Mouse (Mus musculus): ENCODE data around the gene Kptn. TPM values are rescaled to one million over a fixed set of nuclear protein-coding genes. Genes with fewer than 3 reads are reported as not detected.

The Kptn gene
- polyA plus RNA-seq, 1 experiment from 2014 or later: 8.6 TPM

DNA sequence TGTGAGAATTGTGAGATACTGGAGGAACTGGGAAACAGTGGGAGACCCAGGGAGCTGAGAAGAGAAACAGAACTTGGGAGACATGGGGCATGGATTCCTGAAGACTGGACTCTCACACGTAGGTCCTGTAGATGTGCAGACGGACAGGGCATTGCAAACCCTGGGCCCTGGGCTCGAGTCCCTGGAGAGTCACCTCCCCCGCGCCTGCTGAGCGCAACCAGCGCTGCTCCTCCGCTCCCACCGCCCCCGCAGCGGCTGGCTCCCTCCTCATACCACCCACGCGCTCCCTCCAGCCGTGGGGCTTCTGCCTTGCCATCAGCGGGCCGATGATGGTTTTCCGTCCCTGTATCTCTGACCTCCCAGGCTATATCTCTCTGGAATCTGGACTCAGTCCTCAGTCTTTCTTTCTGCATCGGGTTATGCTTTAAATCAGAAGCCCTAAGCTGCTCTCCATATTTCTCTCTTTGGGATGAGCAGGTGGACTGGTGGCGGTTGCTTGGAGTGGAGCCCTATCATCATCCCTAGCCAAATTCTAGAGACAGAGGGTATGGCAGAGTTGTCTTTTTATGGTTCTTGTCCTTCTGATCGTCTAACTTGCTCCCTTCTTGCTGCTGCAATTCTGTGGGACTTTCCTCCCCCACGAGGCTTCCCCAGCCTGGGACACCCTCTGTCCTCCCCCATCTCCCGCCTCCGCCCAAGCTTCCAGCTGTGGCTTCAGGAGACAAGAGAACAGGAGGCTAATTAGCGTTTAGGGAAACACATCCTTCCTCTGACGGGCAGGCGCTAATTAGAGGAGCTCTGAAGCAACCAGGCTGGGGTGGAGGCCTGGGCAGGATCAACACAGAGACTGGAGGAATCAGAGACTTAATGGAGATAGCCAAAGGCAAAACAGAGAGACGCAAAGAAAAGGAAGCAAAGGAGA lies 27.1 kb downstream of the Kptn start:
- Histone ChIP-seq H3K9me3 (replicated peaks) (no peaks in the 10 kb centered on the region), H3K4me1 (replicated peaks) (no peaks in the 10 kb centered on the region), H3K4me2 (no peak overlapping the region), H3K27ac (replicated peaks) (no peak overlapping the region), H3K4me3 (replicated peaks) (no peak overlapping the region), H3K9ac (no peak overlapping the region), H3K27me3 (peaks cover 29% of the 10 kb centered on the region), H3K36me3 (replicated peaks) (no peaks in the 10 kb centered on the region)
- WGBS (ENCODE audit: insufficient replicate concordance): 22% methylated on average over 27 of the region's 27 CpGs
- ATAC-seq (ENCODE audit: insufficient read depth): no peak

DNA sequence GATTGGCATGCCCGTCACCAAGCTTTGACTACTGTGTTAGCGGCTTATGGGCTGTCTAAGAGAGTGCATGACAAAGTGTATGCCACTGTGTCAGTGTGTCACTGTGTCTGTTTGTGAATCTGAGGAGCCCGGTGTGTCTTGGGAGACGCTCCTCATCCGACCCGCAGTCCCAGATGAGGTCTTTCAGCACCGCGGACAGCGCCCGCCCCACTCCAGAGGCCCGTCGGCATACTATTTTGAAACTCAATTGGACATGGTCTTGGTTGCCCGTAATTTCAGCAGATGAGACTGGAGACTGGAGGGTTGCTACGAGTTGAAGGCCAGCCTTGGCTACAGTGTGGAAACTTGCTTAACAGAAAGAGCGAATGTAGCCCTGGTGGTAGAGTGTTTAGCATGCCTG lies 27.9 kb downstream of the Kptn start:
- 8% methylated on average over 15 of the region's 15 CpGs for WGBS (ENCODE audit: insufficient replicate concordance)
- H3K9ac ChIP-seq: no peak overlapping the region
- ATAC-seq (ENCODE audit: insufficient read depth): no peak

DNA sequence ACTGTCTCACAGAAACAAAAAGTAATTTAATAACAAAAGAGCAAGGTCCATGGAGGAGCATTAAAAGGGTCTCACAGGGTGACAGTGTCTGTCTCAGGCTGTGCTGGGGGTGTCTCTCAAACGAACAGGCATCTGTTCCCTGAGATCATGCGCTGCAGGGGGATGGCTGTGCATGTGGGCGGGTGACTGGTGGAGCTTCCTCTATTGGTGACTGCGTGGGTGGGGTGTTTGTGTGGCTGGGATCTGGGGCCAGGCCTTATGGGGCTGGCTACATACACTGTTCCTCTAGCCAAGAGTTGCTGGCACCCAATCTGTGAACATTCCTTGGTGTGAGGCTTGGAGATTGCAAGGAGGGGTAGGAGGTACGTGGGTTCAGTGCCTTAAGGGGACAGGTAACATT lies 29.5 kb downstream of the Kptn start:
- Histone ChIP-seq H3K9me3 (replicated peaks) (no peaks in the 10 kb centered on the region), H3K4me2 (no peak overlapping the region), H3K27me3 (peaks cover 36% of the 10 kb centered on the region), H3K36me3 (replicated peaks) (no peaks in the 10 kb centered on the region), H3K27ac (replicated peaks) (no peak overlapping the region), H3K9ac (no peak overlapping the region), H3K4me3 (replicated peaks) (no peak overlapping the region), H3K4me1 (replicated peaks) (no peaks in the 10 kb centered on the region)
- no peak for ATAC-seq (ENCODE audit: insufficient read depth)
- 32% methylated on average over 5 of the region's 5 CpGs for WGBS (ENCODE audit: insufficient replicate concordance)

More for the DNA sequence above, 27.9 kb downstream of the Kptn start:
- Histone ChIP-seq H3K9me3 (replicated peaks) (no peaks in the 10 kb centered on the region), H3K4me2 (no peak overlapping the region), H3K4me3 (replicated peaks) (no peak overlapping the region), H3K27me3 (peaks cover 34% of the 10 kb centered on the region), H3K4me1 (replicated peaks) (no peaks in the 10 kb centered on the region), H3K27ac (replicated peaks) (no peak overlapping the region), H3K36me3 (replicated peaks) (no peaks in the 10 kb centered on the region)

DNA sequence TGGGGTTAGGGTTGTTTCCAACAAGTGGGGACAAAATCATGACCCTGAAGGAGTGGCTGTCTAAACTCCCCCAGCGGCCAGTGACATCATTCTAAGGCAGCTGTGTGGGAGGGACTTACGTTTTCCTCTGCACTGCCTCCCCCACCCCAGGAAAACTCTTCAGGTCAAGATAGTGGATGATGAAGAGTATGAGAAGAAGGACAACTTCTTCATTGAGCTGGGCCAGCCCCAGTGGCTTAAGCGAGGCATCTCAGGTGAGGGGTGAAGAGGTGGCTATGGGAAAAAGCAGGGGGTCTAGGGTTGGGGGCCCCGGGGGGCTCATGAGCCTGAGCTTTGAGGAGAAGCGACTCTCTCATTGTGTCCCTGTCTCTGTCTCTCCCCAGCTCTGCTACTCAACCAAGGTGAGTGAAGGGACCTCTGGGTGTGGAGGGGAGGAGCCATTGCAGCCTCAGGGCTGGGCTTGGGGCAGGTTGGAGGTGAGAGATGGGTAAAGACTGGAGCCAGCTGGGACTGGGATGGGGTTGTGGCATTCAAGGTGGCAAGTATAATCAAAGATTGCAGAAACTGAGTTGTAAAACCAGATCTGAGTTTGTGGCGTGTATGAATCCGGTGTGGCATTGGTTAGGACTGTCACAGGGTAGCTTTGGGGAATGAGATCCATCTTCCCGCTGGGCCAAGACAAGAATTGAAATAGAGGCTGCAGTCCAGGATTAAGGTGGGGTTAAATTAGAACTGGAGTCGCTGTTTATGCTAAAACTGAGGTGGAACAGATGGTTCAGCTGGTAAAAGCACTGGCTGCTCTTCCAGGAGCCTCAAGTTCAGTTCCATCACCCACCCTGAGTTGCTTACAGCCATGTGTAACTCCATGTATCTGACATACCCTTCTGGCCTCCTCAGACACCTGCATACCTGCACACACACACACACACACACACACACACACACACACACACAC lies 30.8 kb downstream of the Kptn start:
- Histone ChIP-seq H3K27me3 (peaks cover 32% of the 10 kb centered on the region), H3K4me3 (replicated peaks) (no peak overlapping the region), H3K4me1 (replicated peaks) (no peaks in the 10 kb centered on the region), H3K4me2 (no peak overlapping the region), H3K36me3 (replicated peaks) (no peaks in the 10 kb centered on the region), H3K9ac (no peak overlapping the region), H3K27ac (replicated peaks) (no peak overlapping the region), H3K9me3 (replicated peaks) (no peaks in the 10 kb centered on the region)
- WGBS (ENCODE audit: insufficient replicate concordance): 41% methylated on average over 9 of the region's 9 CpGs
- ATAC-seq (ENCODE audit: insufficient read depth): no peak

DNA sequence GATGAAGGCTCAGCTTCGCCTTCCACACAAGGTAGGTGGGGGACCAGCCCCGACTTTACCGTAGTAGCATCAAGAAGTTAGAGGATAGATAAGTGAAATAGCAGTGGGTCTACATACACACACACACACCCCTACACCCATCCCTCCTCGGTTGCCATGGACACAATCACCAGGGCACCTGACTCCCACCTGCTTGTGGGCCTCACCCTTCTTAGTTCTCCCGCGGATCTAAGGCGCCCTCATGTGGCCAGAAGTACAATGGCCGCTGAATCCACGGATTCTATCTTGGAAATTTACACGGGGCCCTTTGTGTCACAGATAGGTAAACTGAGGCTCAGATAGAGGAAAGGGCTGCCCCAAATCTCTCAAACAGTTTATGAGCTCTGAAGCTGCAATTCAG lies 33.8 kb downstream of the Kptn start:
- WGBS (ENCODE audit: insufficient replicate concordance): 15% methylated on average over 10 of the region's 10 CpGs
- Histone ChIP-seq H3K27me3 (peaks cover 21% of the 10 kb centered on the region), H3K27ac (replicated peaks) (no peak overlapping the region), H3K9ac (no peak overlapping the region), H3K36me3 (replicated peaks) (no peaks in the 10 kb centered on the region), H3K4me2 (no peak overlapping the region), H3K4me3 (replicated peaks) (no peak overlapping the region), H3K4me1 (replicated peaks) (no peaks in the 10 kb centered on the region), H3K9me3 (replicated peaks) (no peaks in the 10 kb centered on the region)
- no peak for ATAC-seq (ENCODE audit: insufficient read depth)

DNA sequence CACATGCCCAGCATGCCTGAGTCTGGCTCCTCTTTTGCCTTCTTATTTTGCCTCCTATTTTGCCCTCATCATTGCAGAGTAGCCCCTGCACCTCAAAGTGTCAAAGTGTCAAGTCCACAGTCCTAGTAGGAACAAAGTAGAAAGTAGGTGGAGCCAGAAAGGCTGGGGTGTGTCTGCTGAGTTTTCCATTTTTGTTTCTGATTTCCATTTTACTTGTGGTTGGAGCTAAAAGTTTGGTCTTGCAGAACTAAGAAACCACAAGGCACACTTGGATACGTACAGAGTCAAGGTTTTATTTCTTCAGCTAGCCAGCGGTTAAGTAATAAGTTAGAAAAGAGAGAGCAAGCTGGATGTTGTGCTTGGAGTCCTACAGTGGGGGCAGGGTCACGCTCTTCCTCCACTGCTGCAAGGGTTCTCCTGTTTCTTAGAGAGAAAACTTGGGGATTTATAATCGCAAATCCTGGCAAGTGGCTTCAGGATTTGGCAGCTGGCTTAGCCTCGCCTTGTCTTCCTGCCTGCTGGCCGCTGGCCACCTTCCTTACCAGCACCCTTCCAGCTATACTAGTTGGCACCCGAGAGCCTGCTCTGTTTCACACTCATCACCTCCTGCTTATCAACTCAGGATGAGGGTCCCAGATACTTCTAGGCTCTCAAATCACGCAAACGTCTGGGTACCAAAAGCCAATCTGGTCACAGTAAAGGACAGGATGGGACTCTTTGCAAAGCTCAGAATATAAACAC lies 35.6 kb downstream of the Kptn start:
- no peaks in the 10 kb centered on the region for H3K9me3 ChIP-seq (replicated peaks)
- no peak overlapping the region for H3K4me2 ChIP-seq
- no peak overlapping the region for H3K4me3 ChIP-seq (replicated peaks)
- no peak overlapping the region for H3K9ac ChIP-seq
- H3K27me3 ChIP-seq: peaks cover 39% of the 10 kb centered on the region
- no peaks in the 10 kb centered on the region for H3K36me3 ChIP-seq (replicated peaks)
- ATAC-seq (ENCODE audit: insufficient read depth): no peak
- no peaks in the 10 kb centered on the region for H3K4me1 ChIP-seq (replicated peaks)
- H3K27ac ChIP-seq (replicated peaks): no peak overlapping the region
- WGBS (ENCODE audit: insufficient replicate concordance): 45% methylated on average over 9 of the region's 9 CpGs

DNA sequence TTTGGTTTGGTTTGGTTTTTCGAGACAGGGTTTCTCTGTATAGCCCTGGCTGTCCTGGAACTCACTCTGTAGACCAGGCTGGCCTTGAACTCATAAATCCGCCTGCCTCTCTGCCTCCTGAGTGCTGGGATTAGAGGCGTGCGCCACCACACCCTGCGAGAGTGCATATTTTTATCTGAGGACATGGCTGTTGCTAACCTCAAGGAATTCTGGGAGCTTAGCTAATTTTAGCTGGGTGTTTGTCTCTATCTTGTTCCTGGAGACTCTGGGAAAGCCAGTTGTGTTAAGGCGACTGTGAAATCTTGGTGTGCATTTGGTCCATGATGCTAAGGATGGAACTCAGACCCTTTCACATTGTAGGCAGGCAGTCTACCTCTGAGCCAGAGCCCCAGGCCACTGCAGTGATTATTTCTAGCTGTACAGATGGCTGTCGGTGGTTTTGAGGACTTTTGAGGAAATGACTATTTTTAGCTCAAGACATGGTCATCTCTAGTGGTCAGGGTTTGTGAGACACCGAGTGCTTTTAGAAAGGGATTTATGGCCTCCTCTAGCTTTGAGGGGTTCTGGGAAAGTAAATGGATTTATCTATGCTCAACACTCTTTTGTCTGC lies 36.5 kb downstream of the Kptn start:
- no peak overlapping the region for H3K9ac ChIP-seq
- no peak for ATAC-seq (ENCODE audit: insufficient read depth)
- WGBS (ENCODE audit: insufficient replicate concordance): 33% methylated on average over 8 of the region's 8 CpGs
- H3K4me1 ChIP-seq (replicated peaks): no peaks in the 10 kb centered on the region
- no peaks in the 10 kb centered on the region for H3K36me3 ChIP-seq (replicated peaks)
- no peaks in the 10 kb centered on the region for H3K9me3 ChIP-seq (replicated peaks)
- no peak overlapping the region for H3K27ac ChIP-seq (replicated peaks)
- H3K4me2 ChIP-seq: no peak overlapping the region
- no peak overlapping the region for H3K4me3 ChIP-seq (replicated peaks)
- peaks cover 40% of the 10 kb centered on the region for H3K27me3 ChIP-seq

DNA sequence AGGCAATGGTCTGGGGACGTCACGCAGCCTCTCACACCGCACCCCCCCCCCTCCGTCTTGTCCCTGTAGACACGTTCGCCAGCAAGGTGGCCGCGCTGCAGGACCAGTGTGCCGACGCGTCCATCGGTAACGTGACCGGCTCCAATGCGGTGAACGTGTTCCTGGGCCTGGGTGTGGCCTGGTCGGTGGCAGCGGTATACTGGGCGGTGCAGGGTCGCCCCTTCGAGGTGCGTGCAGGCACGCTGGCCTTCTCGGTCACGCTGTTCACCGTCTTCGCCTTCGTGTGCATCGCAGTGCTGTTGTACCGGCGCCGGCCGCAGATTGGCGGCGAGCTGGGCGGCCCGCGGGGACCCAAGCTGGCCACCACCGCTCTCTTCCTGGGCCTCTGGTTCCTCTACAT lies 39.0 kb downstream of the Kptn start:
- Histone ChIP-seq H3K4me1 (replicated peaks) (no peaks in the 10 kb centered on the region), H3K4me3 (replicated peaks) (no peak overlapping the region), H3K27me3 (peaks cover 32% of the 10 kb centered on the region), H3K36me3 (replicated peaks) (no peaks in the 10 kb centered on the region), H3K27ac (replicated peaks) (no peak overlapping the region), H3K9ac (no peak overlapping the region), H3K9me3 (replicated peaks) (no peaks in the 10 kb centered on the region), H3K4me2 (no peak overlapping the region)
- no peak for ATAC-seq (ENCODE audit: insufficient read depth)
- 17% methylated on average over 39 of the region's 39 CpGs for WGBS (ENCODE audit: insufficient replicate concordance)

DNA sequence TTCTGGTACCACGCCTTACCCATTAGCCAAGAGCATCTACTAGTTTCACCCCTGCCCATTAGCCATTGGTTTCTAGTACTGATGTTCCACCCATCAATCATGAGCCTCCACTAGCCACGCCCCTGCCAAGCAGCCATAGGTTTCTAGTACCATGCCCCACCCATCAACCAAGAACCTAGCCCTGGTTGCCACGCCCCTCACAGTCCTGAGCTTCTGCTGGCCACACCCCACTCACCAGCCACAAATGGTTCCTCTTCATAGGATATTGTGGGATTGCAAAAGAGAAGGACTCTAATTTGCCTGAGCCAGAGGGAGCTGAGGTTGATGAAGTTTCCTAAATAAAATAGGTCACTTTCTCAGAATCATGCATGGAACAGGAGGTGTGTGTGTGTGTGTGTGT lies 41.0 kb downstream of the Kptn start:
- H3K4me2 ChIP-seq: no peak overlapping the region
- no peak overlapping the region for H3K27ac ChIP-seq (replicated peaks)
- WGBS (ENCODE audit: insufficient replicate concordance): 45% methylated on average over 3 of the region's 3 CpGs
- no peaks in the 10 kb centered on the region for H3K9me3 ChIP-seq (replicated peaks)
- no peak overlapping the region for H3K4me3 ChIP-seq (replicated peaks)
- no peaks in the 10 kb centered on the region for H3K36me3 ChIP-seq (replicated peaks)
- no peak for ATAC-seq (ENCODE audit: insufficient read depth)
- H3K9ac ChIP-seq: no peak overlapping the region
- peaks cover 32% of the 10 kb centered on the region for H3K27me3 ChIP-seq
- H3K4me1 ChIP-seq (replicated peaks): no peaks in the 10 kb centered on the region

DNA sequence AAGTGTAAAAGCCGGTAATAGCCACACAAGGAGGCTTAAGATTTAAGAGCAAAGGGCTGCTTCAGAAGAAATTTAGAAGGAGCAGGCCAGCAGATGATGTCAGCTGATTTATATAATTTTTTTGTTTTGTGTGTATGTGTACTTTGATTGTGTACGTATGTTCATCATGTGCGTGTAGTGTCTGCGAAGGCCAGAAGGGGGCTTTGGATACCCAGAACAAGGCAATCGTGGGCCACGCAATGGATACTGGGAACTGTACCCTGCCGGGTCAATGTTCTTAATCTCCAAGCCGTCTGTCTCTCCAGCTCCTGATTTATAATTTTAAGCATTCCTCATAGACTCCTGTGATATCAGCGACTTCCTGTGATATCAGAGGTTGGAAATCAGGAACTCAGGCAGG lies 41.6 kb downstream of the Kptn start:
- H3K9ac ChIP-seq: no peak overlapping the region
- H3K27ac ChIP-seq (replicated peaks): no peak overlapping the region
- no peaks in the 10 kb centered on the region for H3K36me3 ChIP-seq (replicated peaks)
- no peaks in the 10 kb centered on the region for H3K9me3 ChIP-seq (replicated peaks)
- whole genome bisulfite sequencing (ENCODE audit: insufficient replicate concordance): 68% methylated on average over 9 of the region's 9 CpGs
- no peaks in the 10 kb centered on the region for H3K4me1 ChIP-seq (replicated peaks)
- no peak for ATAC-seq (ENCODE audit: insufficient read depth)
- H3K4me3 ChIP-seq (replicated peaks): no peak overlapping the region
- no peak overlapping the region for H3K4me2 ChIP-seq
- H3K27me3 ChIP-seq: peaks cover 32% of the 10 kb centered on the region
